Mouse (Mus musculus) skeletal muscle tissue, adult 2 months (tissue): ENCODE measurements around the gene Casq1.
"Not testable (repeated sequence)": the region's sequence is repeated elsewhere in the genome, so short reads cannot be mapped to it uniquely, and the experiment has no call there.

Experiments
- DNase-seq: peaks from one replicate; pipeline ENCODE4 v3.0.0-alpha.2; 2012; ENCODE audit warnings: low read depth, low spot score

Gene Casq1

DNA sequence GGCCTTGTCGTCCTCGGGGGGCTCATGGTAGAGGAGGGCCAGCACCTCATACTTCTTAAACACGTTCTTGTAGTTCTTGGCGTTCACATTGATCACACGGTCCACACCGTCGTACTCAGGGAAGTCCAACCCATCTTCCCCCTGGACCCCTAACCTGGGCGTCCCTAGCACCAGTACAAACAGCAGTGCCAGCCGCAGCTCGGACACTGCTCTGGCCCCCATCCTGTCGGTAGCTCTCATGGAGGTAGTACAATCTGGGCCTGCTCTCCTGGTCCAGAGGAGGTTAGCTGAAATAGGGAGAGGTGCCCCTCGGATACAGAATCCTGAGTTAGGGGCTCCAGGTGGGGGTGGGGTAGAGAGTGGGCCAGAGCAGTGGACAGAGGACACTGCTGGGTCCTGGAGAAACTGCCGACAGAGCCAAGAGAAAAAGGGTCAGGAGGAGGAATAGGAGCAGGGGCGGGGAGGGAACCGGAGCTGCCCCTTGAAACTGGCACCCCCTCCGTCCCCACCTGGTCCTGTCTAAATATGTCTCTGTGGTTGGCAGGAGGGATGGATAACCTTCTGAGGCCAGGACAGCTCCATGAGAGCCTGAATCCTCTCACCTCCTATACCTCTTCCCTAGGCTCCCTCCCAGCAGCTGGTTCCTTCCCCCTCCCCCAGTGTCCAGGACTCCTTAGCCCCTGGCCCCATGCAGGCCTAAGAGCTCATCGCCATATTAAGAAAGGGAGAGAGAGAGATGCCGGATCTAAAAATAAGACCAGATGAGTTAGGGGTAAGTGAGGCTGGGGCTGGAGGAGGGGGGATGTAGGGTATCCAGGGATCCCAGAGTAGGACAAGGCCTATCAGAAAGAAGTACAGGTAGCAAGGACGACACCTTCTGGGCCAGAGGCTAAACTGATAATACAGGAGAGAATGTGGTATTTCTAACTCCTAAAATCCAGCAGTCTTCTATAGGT lies at the start of gene Casq1:
Gene Casq1 (minus strand): TSS at position 418 of the 956 bp plus-strand sequence.
- peak; percentile 94 for DNase-seq

DNA sequence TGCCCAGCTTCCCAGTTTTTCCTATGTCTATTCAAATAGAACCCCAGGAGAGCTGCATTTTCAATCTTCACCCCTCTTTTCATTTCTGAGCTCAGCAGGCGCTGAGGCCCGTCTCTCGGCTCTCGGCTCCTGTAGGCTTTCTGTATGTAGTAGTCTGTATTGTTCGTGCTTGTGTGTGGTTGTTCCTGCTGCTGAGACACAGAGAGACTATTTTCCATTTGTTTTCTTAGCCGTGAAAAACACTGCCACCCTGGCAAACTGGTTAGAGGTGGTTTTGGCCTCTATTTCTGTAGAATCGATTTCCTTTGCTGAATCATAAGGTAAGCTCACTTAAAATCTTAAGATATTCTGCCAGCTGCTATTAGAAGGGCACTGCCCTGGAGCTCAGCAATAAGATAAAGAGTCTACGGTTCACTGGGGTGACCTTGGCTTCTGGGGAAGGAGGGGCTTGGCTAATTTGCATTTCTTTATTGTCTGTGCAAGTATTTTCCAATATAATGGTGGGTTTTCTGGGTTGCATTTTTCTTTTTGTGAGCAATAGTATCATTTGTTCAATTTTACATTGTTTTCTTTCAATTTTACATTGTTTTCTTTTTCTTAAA lies 41.9 kb upstream of the Casq1 start, which contains the start of gene Igsf8:
Gene Igsf8 (plus strand): TSS at position 165 of the 602 bp plus-strand sequence.
- DNase-seq, result no peak

DNA sequence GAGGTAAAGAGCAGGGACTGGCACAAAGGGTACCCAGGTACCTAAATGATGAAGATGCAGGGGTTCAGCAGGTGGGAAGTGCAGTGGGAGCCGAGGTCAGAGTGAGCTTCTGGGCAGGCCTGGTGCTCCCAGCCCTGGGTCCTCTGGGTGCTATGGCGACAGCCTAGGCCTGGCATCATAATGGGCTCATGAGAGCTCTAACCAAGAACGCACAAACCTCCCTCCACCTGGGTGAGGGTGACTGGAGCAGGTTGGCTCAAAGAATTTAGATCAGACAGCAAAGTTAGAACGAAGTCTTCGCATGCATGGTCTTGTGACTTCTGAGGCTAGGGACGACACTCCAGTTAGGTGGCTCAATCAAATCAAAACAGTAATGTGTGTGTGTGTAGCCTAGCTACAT lies 38.6 kb upstream of the Casq1 start, which contains the start of gene Atp1a4:
Gene Atp1a4 (minus strand): TSS at position 101 of the 400 bp plus-strand sequence.
- no peak for DNase-seq

DNA sequence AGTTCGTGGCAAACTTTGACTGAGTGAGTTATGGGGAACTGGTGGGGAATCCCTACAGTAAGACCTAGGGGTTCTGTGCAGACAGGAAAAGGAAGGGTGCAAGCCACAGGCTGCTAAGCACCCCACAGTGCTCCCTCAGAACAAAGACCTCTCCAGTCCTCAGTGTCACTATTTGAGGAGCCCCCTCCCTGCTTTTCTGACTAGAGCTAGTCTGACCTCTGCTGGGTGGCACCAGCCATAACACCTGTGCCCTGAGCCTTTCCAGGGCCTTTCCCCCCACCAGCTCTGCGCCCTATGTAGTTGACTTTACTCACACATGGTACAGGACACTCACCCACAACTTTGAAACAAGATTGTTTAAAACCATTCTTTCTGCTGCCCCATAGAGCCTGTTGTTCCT lies 28.0 kb upstream of the Casq1 start:
- no peak for DNase-seq

DNA sequence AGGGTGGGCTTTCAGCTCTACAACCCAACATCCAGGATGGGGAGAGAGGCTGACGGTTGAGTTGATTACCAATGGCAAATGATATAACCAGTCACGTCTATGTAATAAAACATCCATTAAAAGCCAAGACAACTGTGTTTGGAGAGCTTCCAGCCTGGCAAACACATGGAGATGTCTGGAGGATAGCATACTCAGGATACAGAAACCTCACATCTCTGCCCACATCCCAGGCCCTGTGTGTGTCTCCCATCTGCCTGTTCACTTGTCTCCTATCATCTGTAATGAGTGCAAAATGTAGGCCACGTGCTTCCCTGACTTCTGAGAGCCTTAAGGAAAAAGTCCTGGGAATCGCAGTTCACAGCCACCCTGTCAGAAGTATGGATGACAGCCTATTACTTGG lies 27.5 kb upstream of the Casq1 start:
- DNase-seq, result no peak

DNA sequence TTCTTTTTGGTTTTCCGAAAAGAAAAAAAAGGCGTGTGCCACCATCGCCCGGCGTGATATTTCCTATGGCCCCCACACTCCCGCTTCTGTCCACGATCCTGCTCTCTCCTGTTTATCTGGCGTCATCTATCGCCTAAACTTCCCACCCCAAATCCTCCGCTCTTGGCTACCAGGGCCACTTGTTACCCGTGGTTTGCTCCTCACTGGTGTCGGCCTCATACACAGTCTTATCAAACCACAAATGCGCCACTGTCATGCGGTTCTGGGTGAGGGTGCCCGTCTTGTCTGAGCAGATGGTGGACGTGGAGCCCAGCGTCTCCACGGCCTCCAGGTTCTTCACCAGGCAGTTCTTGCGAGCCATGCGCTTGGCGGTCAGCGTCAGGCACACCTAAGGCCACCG lies 25.0 kb upstream of the Casq1 start:
- not testable (repeated sequence) for DNase-seq

DNA sequence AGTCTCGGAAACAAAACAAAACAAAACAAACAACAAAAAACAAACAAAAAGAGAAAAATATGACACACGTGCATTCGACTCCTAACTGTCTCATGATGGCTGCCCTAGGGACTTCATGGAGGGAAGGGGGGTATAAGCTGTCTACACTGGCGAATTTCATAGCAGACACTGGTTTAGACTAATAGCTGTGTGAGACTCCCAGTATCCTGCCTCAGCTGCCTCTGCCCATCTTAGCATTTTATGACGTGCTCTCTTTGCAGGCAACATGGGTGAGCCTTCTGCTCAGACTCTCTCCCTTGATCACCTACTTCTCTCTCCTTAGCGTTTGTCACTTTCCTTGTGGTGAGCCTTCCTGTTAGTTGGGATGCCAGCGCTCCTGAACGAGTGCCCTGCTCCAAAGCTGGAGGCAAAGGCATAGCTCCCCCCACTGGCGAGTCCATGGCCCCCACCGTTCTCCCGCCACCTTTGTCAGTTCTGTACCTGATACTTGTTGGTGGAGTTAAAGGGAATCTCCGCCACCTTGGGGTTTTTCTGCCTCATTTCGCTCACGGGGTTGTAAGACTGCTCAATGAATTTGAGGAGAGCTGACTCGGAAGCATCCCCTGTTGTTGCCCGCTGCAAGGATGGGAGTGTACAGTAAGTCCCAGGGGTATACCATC lies 24.0 kb upstream of the Casq1 start:
- peak; percentile 71 for DNase-seq

DNA sequence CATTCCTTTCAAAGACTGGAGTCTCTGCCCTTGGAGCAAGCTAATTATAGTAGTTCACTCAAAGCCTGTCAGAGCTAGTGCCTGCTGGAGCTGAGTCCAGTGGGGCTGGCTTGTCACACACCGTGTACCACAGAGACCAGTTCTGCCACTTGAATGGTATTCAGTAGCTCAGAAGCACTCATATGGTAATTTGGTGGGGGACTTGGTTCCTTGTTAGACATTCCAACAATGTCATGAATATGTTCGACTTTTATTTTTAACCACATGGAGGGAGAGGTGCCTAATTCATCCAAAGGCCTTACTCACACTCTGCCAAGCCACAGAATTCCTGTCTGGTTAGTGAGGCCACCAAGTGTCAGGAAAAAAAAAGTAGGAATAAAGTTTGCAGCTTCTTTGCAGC lies 22.7 kb upstream of the Casq1 start:
- DNase-seq, result peak; percentile 82

DNA sequence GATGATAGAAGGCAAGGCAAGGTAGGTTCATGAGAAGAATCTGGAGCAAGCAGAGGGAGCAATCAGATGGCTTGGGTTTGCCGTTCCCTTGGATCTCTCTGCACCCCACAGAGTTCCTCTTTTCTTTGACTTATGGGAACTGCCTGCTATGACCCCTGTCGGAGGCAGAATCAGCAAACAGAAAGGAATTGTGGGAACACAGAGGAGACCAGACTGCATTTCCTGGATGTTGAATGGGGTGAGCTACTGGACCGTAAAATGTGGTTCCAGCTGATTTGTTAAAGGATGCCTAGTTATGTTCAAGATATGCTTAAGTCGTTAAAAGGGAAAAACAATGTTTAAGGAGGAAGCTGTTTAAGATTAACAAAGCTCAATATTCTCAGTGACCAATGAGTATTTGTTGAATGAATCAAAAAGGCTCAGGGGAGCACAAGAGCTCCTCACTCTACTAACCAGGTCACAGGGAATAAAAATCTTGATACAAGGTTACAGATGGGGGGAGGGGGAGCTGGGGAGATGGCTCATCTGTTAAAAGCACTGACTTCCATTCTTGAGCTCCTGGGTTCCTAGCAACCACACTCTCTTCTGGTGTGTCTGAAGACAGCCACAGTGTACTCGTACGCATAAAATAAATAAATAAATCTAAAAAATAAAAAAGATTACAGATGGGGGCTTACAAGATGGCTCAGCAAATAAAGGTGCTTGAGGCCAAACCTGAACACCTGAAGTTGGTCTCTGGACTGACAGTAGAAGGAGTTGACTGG lies 21.5 kb upstream of the Casq1 start:
- no peak for DNase-seq

DNA sequence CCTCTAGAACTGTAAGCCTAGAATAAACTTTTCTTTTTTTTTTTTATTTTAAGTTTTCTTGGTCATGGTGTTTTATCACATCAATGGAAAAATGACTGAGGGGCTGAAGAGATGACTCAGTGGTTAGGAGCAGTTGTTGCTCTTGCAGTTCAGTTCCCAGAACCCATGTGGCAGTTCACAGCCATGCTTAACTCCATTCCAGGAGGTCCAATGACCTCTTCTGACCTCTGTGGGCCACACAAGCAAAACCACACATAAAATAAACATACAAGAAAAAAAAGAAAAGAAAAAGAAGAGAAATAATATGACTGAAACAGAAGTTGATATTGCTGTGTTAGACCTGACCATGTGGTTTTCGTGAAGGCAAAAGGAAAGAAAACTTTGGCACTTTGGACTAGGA lies 9.5 kb upstream of the Casq1 start:
- DNase-seq, result no peak

DNA sequence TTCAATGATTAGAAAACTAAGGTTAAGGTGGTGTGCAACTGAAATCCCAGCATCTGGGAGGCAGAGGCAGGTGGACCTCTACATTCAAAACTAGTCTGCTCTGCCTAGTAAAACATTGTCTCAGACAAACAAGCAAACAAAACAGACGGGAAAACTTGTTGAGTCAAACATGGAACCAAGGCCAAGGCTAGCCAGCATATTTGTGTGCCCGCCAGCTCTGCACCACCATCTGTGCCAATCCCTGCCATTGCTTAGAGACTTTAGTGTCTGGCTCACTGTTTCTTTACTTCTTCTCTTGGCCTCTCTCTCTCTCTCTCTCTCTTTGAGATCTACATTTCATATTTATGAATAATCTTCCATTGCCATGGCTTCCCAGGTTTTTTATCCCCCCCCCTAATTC lies 8.5 kb upstream of the Casq1 start:
- no peak for DNase-seq

DNA sequence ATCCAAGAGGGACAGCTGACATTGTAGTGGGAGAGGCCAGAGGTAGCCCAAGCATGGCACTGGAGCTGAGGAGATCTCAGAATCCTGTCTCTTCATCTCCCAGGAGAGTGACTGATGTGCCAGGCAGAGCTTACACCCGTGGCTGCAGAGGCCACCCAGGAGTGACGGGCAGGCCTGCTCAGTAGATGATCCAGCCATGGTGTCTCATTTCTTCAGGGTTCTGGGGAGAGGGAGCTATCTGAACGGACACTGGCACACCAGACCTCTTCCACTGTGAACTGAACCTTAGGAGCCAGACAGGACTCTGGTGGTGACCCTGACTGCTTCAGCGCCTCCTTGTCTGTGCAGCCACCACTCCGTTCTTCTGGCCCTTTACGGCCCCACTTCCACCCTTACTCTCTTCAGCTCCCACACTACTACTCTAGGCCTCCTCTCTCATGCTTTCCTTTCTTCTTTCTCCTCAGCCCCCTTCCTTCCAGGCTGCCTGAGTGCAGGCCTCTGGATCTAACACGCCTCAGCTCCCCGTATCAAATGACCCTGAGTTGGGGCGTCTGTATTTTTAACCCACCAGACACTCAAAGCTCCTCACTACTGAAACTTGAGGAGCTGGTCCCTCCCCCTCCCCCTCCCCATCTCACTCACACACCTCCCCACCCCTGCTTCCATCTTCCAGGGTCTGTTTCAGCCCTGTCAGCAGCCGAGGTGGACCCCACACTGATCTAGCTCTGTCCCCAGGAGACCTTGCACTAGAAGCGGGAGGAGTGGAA lies 1.8 kb upstream of the Casq1 start:
- peak; percentile 85 for DNase-seq

DNA sequence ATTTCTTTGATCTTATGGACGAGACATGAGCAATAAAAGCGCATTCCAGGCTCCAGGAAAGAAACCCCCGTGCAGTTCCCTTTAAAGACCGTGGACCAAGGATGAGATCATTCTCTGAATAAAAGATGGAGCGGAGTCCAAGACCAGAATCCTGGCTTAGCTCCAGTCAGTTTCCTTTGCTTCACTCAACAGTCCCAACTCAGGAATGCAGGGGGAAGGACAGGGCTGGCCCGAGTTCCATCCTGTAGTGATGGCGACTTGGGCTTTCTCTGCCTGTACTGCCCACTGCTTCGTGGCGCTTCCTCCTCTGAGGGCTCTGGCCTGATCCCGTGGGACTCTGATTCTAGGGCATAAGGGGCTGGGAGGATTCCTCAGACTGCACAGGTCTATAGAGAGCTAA lies 746 bp upstream of the Casq1 start:
- DNase-seq, result peak; percentile 93

DNA sequence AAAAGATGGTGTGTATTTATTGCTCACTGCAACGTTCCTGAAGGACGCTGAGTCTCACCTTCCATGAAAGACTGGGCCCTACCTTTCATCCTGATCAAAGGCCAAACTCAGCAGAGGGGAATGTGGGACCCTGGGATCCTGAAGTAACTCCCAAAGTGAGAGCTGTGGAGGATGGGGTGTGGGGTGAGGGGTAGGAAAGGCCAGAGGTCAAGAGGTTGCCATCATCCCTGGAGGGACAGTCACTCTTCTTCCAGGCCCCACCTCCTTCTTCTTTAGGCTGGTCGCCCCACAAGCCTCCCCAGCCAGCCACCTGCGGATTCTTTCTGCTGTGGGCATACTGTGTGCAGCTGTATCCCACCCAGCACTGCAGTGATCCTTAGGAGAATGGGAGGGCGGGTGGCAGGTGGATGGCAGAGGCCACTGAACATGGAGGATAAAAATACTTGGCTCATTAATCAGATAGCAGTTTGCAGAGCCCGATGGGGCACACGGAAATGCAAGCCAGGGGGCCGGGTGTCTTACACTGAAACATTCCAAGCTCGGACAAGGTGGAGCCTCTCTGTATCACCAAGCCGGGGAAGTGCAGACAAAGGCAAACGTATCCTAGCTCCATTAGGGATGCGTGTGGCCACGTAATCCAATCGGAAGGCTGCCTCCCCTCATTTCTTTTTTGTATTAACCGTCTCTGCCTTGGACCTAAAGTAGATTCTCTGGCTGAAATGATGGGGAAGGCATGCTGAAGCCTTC lies 1.3 kb downstream of the Casq1 start:
- DNase-seq, result no peak

DNA sequence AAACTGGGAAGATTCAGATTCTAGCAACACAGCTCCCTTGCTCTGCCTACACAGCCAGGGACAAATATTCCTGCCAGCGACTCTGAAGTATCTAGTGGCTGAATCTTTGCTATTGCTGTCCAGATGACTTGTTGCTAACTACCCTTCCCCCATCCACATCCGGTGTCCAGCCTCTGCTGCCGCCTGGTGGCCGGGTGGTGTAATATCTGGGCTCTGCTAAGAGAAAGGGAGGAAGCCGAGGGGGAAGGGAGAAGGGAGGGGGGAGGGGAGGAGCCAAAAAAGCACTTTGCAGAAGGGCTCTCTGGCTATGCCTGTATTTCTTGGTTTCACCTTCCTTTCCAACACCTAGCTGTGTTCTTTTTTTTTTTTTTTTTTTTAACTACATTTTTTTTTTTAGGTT lies 2.5 kb downstream of the Casq1 start:
- peak; percentile 98 for DNase-seq

DNA sequence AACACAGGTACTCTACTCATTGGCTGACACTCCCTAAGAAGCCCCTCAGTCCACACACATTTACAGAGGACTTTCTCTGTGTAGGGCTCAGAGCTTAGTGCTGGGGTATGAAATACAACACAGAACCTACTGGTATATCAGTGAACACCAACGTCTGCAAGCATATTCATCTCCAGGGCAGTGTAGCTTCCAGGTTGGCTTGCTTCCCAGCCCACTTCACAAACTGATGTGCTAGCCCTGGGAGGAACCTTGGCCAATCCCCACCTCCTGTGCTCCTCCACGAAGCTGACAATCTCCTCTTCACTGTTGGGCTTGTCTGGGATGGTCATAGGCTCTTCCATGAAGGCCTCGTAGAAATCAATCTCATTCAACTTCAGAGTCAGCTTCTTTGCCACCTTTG lies 4.9 kb downstream of the Casq1 start:
- no peak for DNase-seq

DNA sequence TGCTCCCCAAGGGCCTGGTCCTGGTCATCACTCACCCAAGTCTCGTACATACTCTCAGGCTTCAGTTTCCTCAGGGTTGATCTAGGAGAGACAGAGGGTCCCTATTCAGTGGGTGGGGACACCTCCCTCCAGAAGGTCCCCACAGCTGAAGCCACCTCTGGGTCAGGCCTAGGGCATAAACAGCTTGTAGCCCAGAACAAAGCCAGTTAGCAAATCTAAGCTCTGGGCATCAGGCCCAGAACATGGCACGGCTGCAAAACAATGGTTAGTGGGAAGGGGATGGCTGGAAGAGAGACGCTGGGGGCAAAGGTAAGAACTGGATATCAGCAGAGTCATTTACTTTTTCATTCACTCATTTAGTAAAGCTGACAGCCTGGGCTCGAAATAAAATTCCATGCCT lies 5.9 kb downstream of the Casq1 start:
- no peak for DNase-seq

DNA sequence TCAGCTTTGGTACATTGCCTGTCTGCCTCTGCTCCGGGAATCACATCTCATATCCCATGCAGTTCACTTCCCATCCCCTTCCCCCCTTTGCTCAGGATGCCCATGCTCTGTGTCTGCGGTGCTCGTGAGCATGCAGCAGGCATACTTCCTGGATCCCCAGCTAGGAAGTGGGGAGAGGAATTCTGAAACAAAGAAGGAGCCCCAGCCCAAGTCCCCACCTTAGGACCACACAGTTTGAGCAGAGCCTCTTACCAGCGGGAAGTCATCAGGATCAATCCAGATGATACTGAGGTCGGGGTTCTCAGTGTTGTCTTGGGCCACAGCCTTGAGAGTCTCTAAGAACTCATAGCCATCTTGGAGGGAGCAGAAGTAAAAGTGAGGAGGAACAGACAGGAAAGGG lies 6.9 kb downstream of the Casq1 start:
- no peak for DNase-seq

DNA sequence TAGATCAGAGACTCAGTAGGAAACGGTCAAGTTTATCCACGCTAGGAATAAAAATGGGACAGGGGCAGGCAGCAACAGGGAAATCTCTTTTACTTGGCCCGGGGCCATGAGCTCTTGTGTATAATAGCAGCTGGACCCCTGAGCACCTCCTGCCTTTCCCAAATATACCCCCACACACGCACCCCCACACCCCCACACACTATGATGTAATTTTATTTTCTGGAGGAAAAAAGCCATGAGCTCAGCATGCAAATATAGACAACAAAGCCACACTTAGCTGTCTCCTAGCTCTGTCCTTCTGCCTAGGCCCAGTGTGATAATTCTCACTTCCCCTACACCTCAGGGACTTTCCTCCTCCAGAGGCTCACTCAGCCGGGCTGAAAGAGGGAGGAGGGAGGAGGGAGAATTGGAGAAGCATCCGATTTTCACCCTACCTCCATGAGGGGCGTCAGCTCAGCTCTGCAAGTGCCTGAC lies 12.5 kb downstream of the Casq1 start:
- DNase-seq, result no peak
